Mouse (Mus musculus) E14TG2a.4 (cell line): ENCODE results near the gene Lax1.
"Not testable (repeated sequence)": the region's sequence is repeated elsewhere in the genome, so short reads cannot be mapped to it uniquely, and the experiment has no call there.

Experiments
- H3K27me3 ChIP-seq: 2 replicates; pipeline ENCODE4 v1.6.1; 2014; ENCODE audit warnings: low read length, control low read depth; ENCODE audit not compliant: insufficient read depth
- H3K36me3 ChIP-seq: 2 replicates; pipeline ENCODE4 v1.6.1; 2014; ENCODE audit warnings: low read length, control low read depth; ENCODE audit not compliant: insufficient read depth
- H3K4me1 ChIP-seq: replicated peaks from 2 replicates; pipeline ENCODE4 v1.6.1; 2014; ENCODE audit warnings: low read depth, low read length, control low read depth
- H3K4me3 ChIP-seq: replicated peaks from 2 replicates; pipeline ENCODE4 v1.5.1; 2014; ENCODE audit warnings: mild to moderate bottlenecking, low read length
- H3K9me3 ChIP-seq: 2 replicates; pipeline ENCODE4 v1.6.1; 2014; ENCODE audit warnings: low read length, control low read depth
- CTCF ChIP-seq: conservative IDR thresholded peaks from 2 replicates; pipeline ENCODE4 v1.5.1; 2014; ENCODE audit warnings: low read length
- NANOG ChIP-seq: IDR thresholded peaks from 2 replicates; pipeline ENCODE4 v1.6.1; 2014; ENCODE audit warnings: borderline replicate concordance, low read length, mixed read lengths
- POU5F1 ChIP-seq: IDR thresholded peaks from 2 replicates; pipeline ENCODE4 v1.6.1; 2014; ENCODE audit warnings: low read length, borderline replicate concordance

Lax1 gene

GRCm38 (mm10) chr1:133685749-133686519 is 4.0 kb downstream of the Lax1 start:
- H3K4me3 ChIP-seq, result no peak overlapping the region
- H3K9me3 ChIP-seq, result peaks cover 3% of the 10 kb centered on the region; the same call in 1 of the 2 replicates
- H3K4me1 ChIP-seq, result peaks cover 34% of the 10 kb centered on the region
- no peaks in the 10 kb centered on the region for H3K36me3 ChIP-seq
- TF ChIP-seq POU5F1, result no peak
- TF ChIP-seq CTCF, result no peak
- H3K27me3 ChIP-seq, result no peaks in the 10 kb centered on the region

- peaks cover 39% of the 10 kb centered on the region for H3K4me1 ChIP-seq
These were observed 18.1 kb downstream of the Lax1 start for GRCm38 (mm10) chr1:133671801-133672200.

GRCm38 (mm10) chr1:133671266-133671665 is 18.6 kb downstream of the Lax1 start:
- H3K4me1 ChIP-seq, result peaks cover 43% of the 10 kb centered on the region
- TF ChIP-seq POU5F1 (no peak), NANOG (no peak), CTCF (no peak)
- no peaks in the 10 kb centered on the region for H3K9me3 ChIP-seq
- H3K4me3 ChIP-seq, result no peak overlapping the region
- H3K36me3 ChIP-seq, result peaks cover 24% of the 10 kb centered on the region
- H3K27me3 ChIP-seq, result no peaks in the 10 kb centered on the region

More at GRCm38 (mm10) chr1:133671801-133672200, 18.1 kb downstream of the Lax1 start:
- Histone ChIP-seq H3K36me3 (peaks cover 29% of the 10 kb centered on the region), H3K27me3 (no peaks in the 10 kb centered on the region), H3K9me3 (no peaks in the 10 kb centered on the region), H3K4me3 (peak overlapping the region; percentile 41)
- TF ChIP-seq NANOG, result peak; percentile 90
- no peak for TF ChIP-seq CTCF

GRCm38 (mm10) chr1:133670776-133671175 is 19.1 kb downstream of the Lax1 start:
- TF ChIP-seq NANOG (no peak), CTCF (no peak), POU5F1 (no peak)
- H3K4me1 ChIP-seq, result peaks cover 46% of the 10 kb centered on the region
- peaks cover 22% of the 10 kb centered on the region for H3K36me3 ChIP-seq
- H3K4me3 ChIP-seq, result peak overlapping the region; percentile 80
- H3K9me3 ChIP-seq, result no peaks in the 10 kb centered on the region
- H3K27me3 ChIP-seq, result no peaks in the 10 kb centered on the region

GRCm38 (mm10) chr1:133670190-133670589 is 19.7 kb downstream of the Lax1 start:
- peaks cover 18% of the 10 kb centered on the region for H3K36me3 ChIP-seq
- no peaks in the 10 kb centered on the region for H3K9me3 ChIP-seq
- no peaks in the 10 kb centered on the region for H3K27me3 ChIP-seq
- H3K4me3 ChIP-seq, result peak overlapping the region; percentile 80
- peaks cover 50% of the 10 kb centered on the region for H3K4me1 ChIP-seq
- TF ChIP-seq POU5F1, result no peak
- no peak for TF ChIP-seq NANOG
- no peak for TF ChIP-seq CTCF

- H3K36me3 ChIP-seq, result peaks cover 7% of the 10 kb centered on the region
- H3K9me3 ChIP-seq, result no peaks in the 10 kb centered on the region
- H3K4me1 ChIP-seq, result peaks cover 54% of the 10 kb centered on the region
- no peaks in the 10 kb centered on the region for H3K27me3 ChIP-seq
- TF ChIP-seq CTCF, result no peak
- TF ChIP-seq NANOG, result no peak
- TF ChIP-seq POU5F1, result no peak
- H3K4me3 ChIP-seq, result peak overlapping the region; percentile 80
These were observed 21.3 kb downstream of the Lax1 start for GRCm38 (mm10) chr1:133668618-133669017.

- TF ChIP-seq NANOG, result peak; percentile 69
- TF ChIP-seq CTCF, result no peak
- TF ChIP-seq POU5F1, result peak; percentile 93
- no peaks in the 10 kb centered on the region for H3K9me3 ChIP-seq
- H3K36me3 ChIP-seq, result peaks cover 7% of the 10 kb centered on the region
- peaks cover 63% of the 10 kb centered on the region for H3K4me1 ChIP-seq
- H3K4me3 ChIP-seq, result peak overlapping the region; percentile 80
- H3K27me3 ChIP-seq, result no peaks in the 10 kb centered on the region
These were observed 22.2 kb downstream of the Lax1 start for GRCm38 (mm10) chr1:133667721-133668120.

- H3K9me3 ChIP-seq, H3K27me3 ChIP-seq, H3K36me3 ChIP-seq: not testable (repeated sequence)
- Histone ChIP-seq H3K4me1 (peaks cover 56% of the 10 kb centered on the region), H3K4me3 (peak overlapping the region; percentile 82)
These were observed 24.2 kb downstream of the Lax1 start for GRCm38 (mm10) chr1:133665713-133666112.

GRCm38 (mm10) chr1:133664203-133664970 is 25.5 kb downstream of the Lax1 start:
- peaks cover 14% of the 10 kb centered on the region for H3K36me3 ChIP-seq
- H3K9me3 ChIP-seq, result no peaks in the 10 kb centered on the region
- peak overlapping the region; percentile 82 for H3K4me3 ChIP-seq
- TF ChIP-seq CTCF (no peak), NANOG (no peak), POU5F1 (no peak)
- peaks cover 62% of the 10 kb centered on the region for H3K4me1 ChIP-seq
- no peaks in the 10 kb centered on the region for H3K27me3 ChIP-seq
